Mouse (Mus musculus): ENCODE measurements around the gene Sorcs2. TPM values are rescaled to one million over a fixed set of nuclear protein-coding genes. Genes with fewer than 3 reads are reported as not detected.
A peak's percentile ranks its signal among the peaks of the same experiment; 100 is the strongest.

The Sorcs2 gene
- 10 to 100 TPM; 49.2 to 54.8 TPM for total RNA-seq (2021)
- long read RNA-seq, experiment 1, full-length matches to known transcripts: 7 of 25 reads
- long read RNA-seq, experiment 1, partial matches to known transcripts: 6 of 25 reads
- long read RNA-seq, experiment 1, other reads (novel, unspliced or antisense): 12 of 25 reads
- long read RNA-seq, experiment 2, full-length matches to known transcripts: 12 of 48 reads
- long read RNA-seq, experiment 2, partial matches to known transcripts: 26 of 48 reads
- long read RNA-seq, experiment 2, other reads (novel, unspliced or antisense): 10 of 48 reads

- Histone ChIP-seq H3K4me3 (peak within 1 kb of the TSS; percentile 95), H3K27ac (peak within 1 kb of the TSS; percentile 96)
- peak; percentile 76 for TF ChIP-seq CTCF (conservative IDR thresholded peaks at IDR 0.05)
- peak; percentile 86 to 89 for DNase-seq (ENCODE audit: low spot score in 2 of 2)
Observed at GRCm38 (mm10) chr5:36397837-36398282, at the start of gene Sorcs2. TSS of gene Sorcs2 (minus strand) at chr5:36398139.

GRCm38 (mm10) chr5:36446166-36446890 lies 48.4 kb upstream of the Sorcs2 start:
- no peak for DNase-seq (ENCODE audit: low spot score in 2 of 2)
- no peak for TF ChIP-seq CTCF (conservative IDR thresholded peaks at IDR 0.05)
- Histone ChIP-seq H3K4me3 (no peak overlapping the region), H3K27ac (no peak overlapping the region)

- TF ChIP-seq CTCF (conservative IDR thresholded peaks at IDR 0.05): no peak
- Histone ChIP-seq H3K4me3 (no peak overlapping the region), H3K27ac (no peak overlapping the region)
- DNase-seq (ENCODE audit: low spot score in 2 of 2): no peak
Observed at GRCm38 (mm10) chr5:36445028-36445427, 47.1 kb upstream of the Sorcs2 start.

GRCm38 (mm10) chr5:36444611-36445010 lies 46.7 kb upstream of the Sorcs2 start:
- DNase-seq (ENCODE audit: low spot score in 2 of 2): no peak
- no peak overlapping the region for H3K4me3 ChIP-seq
- TF ChIP-seq CTCF (conservative IDR thresholded peaks at IDR 0.05): no peak

GRCm38 (mm10) chr5:36440741-36441140 lies 42.8 kb upstream of the Sorcs2 start:
- DNase-seq (ENCODE audit: low spot score in 2 of 2): no peak
- TF ChIP-seq CTCF (conservative IDR thresholded peaks at IDR 0.05): no peak
- Histone ChIP-seq H3K4me3 (no peak overlapping the region), H3K27ac (no peak overlapping the region)

More at GRCm38 (mm10) chr5:36444611-36445010, 46.7 kb upstream of the Sorcs2 start:
- no peak overlapping the region for H3K27ac ChIP-seq

- Histone ChIP-seq H3K4me3 (no peak overlapping the region), H3K27ac (no peak overlapping the region)
- no peak for DNase-seq (ENCODE audit: low spot score in 2 of 2)
- no peak for TF ChIP-seq CTCF (conservative IDR thresholded peaks at IDR 0.05)
Observed at GRCm38 (mm10) chr5:36436858-36437257, 38.9 kb upstream of the Sorcs2 start.

GRCm38 (mm10) chr5:36434398-36434967 lies 36.5 kb upstream of the Sorcs2 start:
- no peak for DNase-seq (ENCODE audit: low spot score in 2 of 2)
- no peak for TF ChIP-seq CTCF (conservative IDR thresholded peaks at IDR 0.05)
- H3K27ac ChIP-seq: peak overlapping the region; percentile 43; the same call in 1 of the 2 replicates
- no peak overlapping the region for H3K4me3 ChIP-seq

GRCm38 (mm10) chr5:36431711-36432110 lies 33.8 kb upstream of the Sorcs2 start:
- TF ChIP-seq CTCF (conservative IDR thresholded peaks at IDR 0.05): no peak
- no peak overlapping the region for H3K4me3 ChIP-seq
- H3K27ac ChIP-seq: no peak overlapping the region
- DNase-seq (ENCODE audit: low spot score in 2 of 2): no peak

GRCm38 (mm10) chr5:36429551-36429950 lies 31.6 kb upstream of the Sorcs2 start:
- Histone ChIP-seq H3K27ac (no peak overlapping the region), H3K4me3 (no peak overlapping the region)
- no peak for TF ChIP-seq CTCF (conservative IDR thresholded peaks at IDR 0.05)
- DNase-seq (ENCODE audit: low spot score in 2 of 2): no peak

GRCm38 (mm10) chr5:36427831-36428230 lies 29.9 kb upstream of the Sorcs2 start:
- TF ChIP-seq CTCF (conservative IDR thresholded peaks at IDR 0.05): no peak
- Histone ChIP-seq H3K27ac (peak overlapping the region; percentile 87; the same call in 1 of the 2 replicates), H3K4me3 (no peak overlapping the region)
- no peak for DNase-seq (ENCODE audit: low spot score in 2 of 2)

GRCm38 (mm10) chr5:36426404-36426803 lies 28.5 kb upstream of the Sorcs2 start:
- TF ChIP-seq CTCF (conservative IDR thresholded peaks at IDR 0.05): no peak
- Histone ChIP-seq H3K4me3 (no peak overlapping the region), H3K27ac (peak overlapping the region; percentile 87)
- DNase-seq (ENCODE audit: low spot score in 2 of 2): peak; percentile 62 to 78

- DNase-seq (ENCODE audit: low spot score in 2 of 2): no peak
- TF ChIP-seq CTCF (conservative IDR thresholded peaks at IDR 0.05): no peak
- Histone ChIP-seq H3K27ac (no peak overlapping the region), H3K4me3 (no peak overlapping the region)
Observed at GRCm38 (mm10) chr5:36424676-36425075, 26.7 kb upstream of the Sorcs2 start.

- no peak for TF ChIP-seq CTCF (conservative IDR thresholded peaks at IDR 0.05)
- DNase-seq (ENCODE audit: low spot score in 2 of 2): no peak
- H3K4me3 ChIP-seq: no peak overlapping the region
- no peak overlapping the region for H3K27ac ChIP-seq
Observed at GRCm38 (mm10) chr5:36422689-36423088, 24.8 kb upstream of the Sorcs2 start.
